Mouse (Mus musculus) midbrain, embryonic 14.5 days (tissue): ENCODE measurements around the gene Tnfrsf1a. TPM values are rescaled to one million over a fixed set of nuclear protein-coding genes. Genes with fewer than 3 reads are reported as not detected.
"Not testable (repeated sequence)": the region's sequence is repeated elsewhere in the genome, so short reads cannot be mapped to it uniquely, and the experiment has no call there.

Experiments used
- ATAC-seq: fragments of 200-750 bp; cut with Nextera tagmentation; 2 replicates; pipeline ENCODE4 v1.8.0; 2017; ENCODE audit warnings: moderate number of reproducible peaks, moderate library complexity; ENCODE audit not compliant: low FRiP score, low TSS enrichment
- DNase-seq: peaks from one replicate; pipeline ENCODE4 v3.0.0-alpha.2; 2015
- H3K27ac ChIP-seq: fragments of 300-500 bp; sonication (generic); replicated peaks from 2 replicates; pipeline ENCODE4 v1.5.1; 2014; ENCODE audit warnings: mild to moderate bottlenecking, low read depth, low read length, moderate library complexity
- H3K27me3 ChIP-seq: fragments of 300-500 bp; sonication (generic); 2 replicates; pipeline ENCODE4 v1.6.1; 2014; ENCODE audit warnings: low read length, control low read depth, mixed read lengths; ENCODE audit not compliant: control insufficient read depth, insufficient read depth
- H3K36me3 ChIP-seq: fragments of 300-500 bp; sonication (generic); 2 replicates; pipeline ENCODE4 v1.6.1; 2014; ENCODE audit warnings: low read length, control low read depth; ENCODE audit not compliant: control insufficient read depth, insufficient read depth
- H3K4me1 ChIP-seq: fragments of 300-500 bp; sonication (generic); 2 replicates; pipeline ENCODE4 v1.6.1; 2014; ENCODE audit warnings: mild to moderate bottlenecking, antibody characterized with exemption, low read length, control low read depth; ENCODE audit not compliant: control insufficient read depth, insufficient read depth
- H3K4me2 ChIP-seq: fragments of 300-500 bp; sonication (generic); 2 replicates; pipeline ENCODE4 v1.6.1; 2014; ENCODE audit warnings: mild to moderate bottlenecking, low read length, moderate library complexity
- H3K4me3 ChIP-seq: fragments of 300-500 bp; sonication (generic); replicated peaks from 2 replicates; pipeline ENCODE4 v1.5.1; 2014; ENCODE audit warnings: low read depth, low read length
- H3K9ac ChIP-seq: fragments of 300-500 bp; sonication (generic); replicated peaks from 2 replicates; pipeline ENCODE4 v1.6.1; 2014; ENCODE audit warnings: mild to moderate bottlenecking, low read length, moderate library complexity
- H3K9me3 ChIP-seq: fragments of 300-500 bp; sonication (generic); 2 replicates; pipeline ENCODE4 v1.6.1; 2016; ENCODE audit warnings: low read length, control low read depth, mixed read lengths; ENCODE audit not compliant: control insufficient read depth
- WGBS: fragments of 180-500 bp; shearing (Covaris S2); extraction: QIAGEN DNeasy Blood & Tissue Kit; methylation state at CpG from one replicate; pipeline ENCODE4 v1.1.7; 2014; 5-methylcytosine and 5-hydroxymethylcytosine counted together
- polyA plus RNA-seq: library from polyadenylated mRNA; unstranded; fragments of >200 nt; fragmentation: Nextera tagmentation; extraction: Ambion mirVana; gene quantifications from 2 replicates; pipeline ENCODE4 v1.2.1, GENCODE M21; 2014

The Tnfrsf1a gene
- polyA plus RNA-seq, result 6.8 and 13.4 TPM in 2 replicates

- Histone ChIP-seq H3K27me3 (0 out of 2 replicates have a peak, but pooled peaks cover 6% of the 10 kb centered on the region), H3K4me2 (peak within 1 kb of the TSS; percentile 62), H3K27ac (no peak within 1 kb of the TSS), H3K4me3 (peak within 1 kb of the TSS; percentile 35), H3K36me3 (no peaks in the 10 kb centered on the region), H3K9ac (peak within 1 kb of the TSS; percentile 37; the same call in 1 of the 2 replicates), H3K4me1 (peaks cover 13% of the 10 kb centered on the region; the same call in 1 of the 2 replicates), H3K9me3 (no peaks in the 10 kb centered on the region)
- no peak; the same call in 1 of the 2 replicates for ATAC-seq
- 6% methylated on average over 22 of the region's 22 CpGs for WGBS
- DNase-seq, result no peak
These were observed at the start of gene Tnfrsf1a for GRCm38 (mm10) chr6:125348721-125349574. Gene Tnfrsf1a, plus strand, starts transcription at chr6:125349362.

- no peak for DNase-seq
- Histone ChIP-seq H3K27ac (no peak overlapping the region), H3K9ac (no peak overlapping the region), H3K36me3 (no peaks in the 10 kb centered on the region), H3K27me3 (no peaks in the 10 kb centered on the region), H3K4me2 (no peak overlapping the region), H3K4me1 (no peaks in the 10 kb centered on the region), H3K4me3 (no peak overlapping the region), H3K9me3 (no peaks in the 10 kb centered on the region)
- 56% methylated on average over 1 of the region's 1 CpGs for WGBS
- no peak for ATAC-seq
These were observed 48.2 kb upstream of the Tnfrsf1a start for GRCm38 (mm10) chr6:125300982-125301381.

- no peaks in the 10 kb centered on the region for H3K36me3 ChIP-seq
- H3K9me3 ChIP-seq, result no peaks in the 10 kb centered on the region
- ATAC-seq, result no peak
- DNase-seq, result no peak
- no peak overlapping the region for H3K27ac ChIP-seq
- no peak overlapping the region for H3K4me3 ChIP-seq
- H3K9ac ChIP-seq, result no peak overlapping the region
- H3K4me2 ChIP-seq, result no peak overlapping the region
- H3K27me3 ChIP-seq, result no peaks in the 10 kb centered on the region
- H3K4me1 ChIP-seq, result no peaks in the 10 kb centered on the region
- 90% methylated on average over 24 of the region's 24 CpGs for WGBS
These were observed 46.8 kb upstream of the Tnfrsf1a start for GRCm38 (mm10) chr6:125302231-125302982.

- Histone ChIP-seq H3K27ac (no peak overlapping the region), H3K9me3 (no peaks in the 10 kb centered on the region), H3K27me3 (no peaks in the 10 kb centered on the region), H3K4me3 (no peak overlapping the region), H3K4me2 (no peak overlapping the region), H3K4me1 (no peaks in the 10 kb centered on the region), H3K36me3 (no peaks in the 10 kb centered on the region), H3K9ac (no peak overlapping the region)
- ATAC-seq, result no peak
- no peak for DNase-seq
- WGBS, result 79% methylated on average over 4 of the region's 4 CpGs
These were observed 45.9 kb upstream of the Tnfrsf1a start for GRCm38 (mm10) chr6:125303242-125303641.

- not testable (repeated sequence) for H3K4me1 ChIP-seq, H3K27ac ChIP-seq, H3K9me3 ChIP-seq, H3K4me3 ChIP-seq, ATAC-seq, H3K27me3 ChIP-seq, H3K36me3 ChIP-seq, H3K4me2 ChIP-seq, DNase-seq, H3K9ac ChIP-seq
- WGBS, result 87% methylated on average over 7 of the region's 7 CpGs
These were observed 44.8 kb upstream of the Tnfrsf1a start for GRCm38 (mm10) chr6:125304408-125304807.

GRCm38 (mm10) chr6:125305465-125305864, 43.7 kb upstream of the Tnfrsf1a start:
- WGBS, result 96% methylated on average over 6 of the region's 6 CpGs

GRCm38 (mm10) chr6:125307091-125307490, 42.1 kb upstream of the Tnfrsf1a start:
- Histone ChIP-seq H3K4me1 (no peaks in the 10 kb centered on the region), H3K9me3 (no peaks in the 10 kb centered on the region), H3K4me3 (no peak overlapping the region), H3K4me2 (no peak overlapping the region), H3K9ac (no peak overlapping the region), H3K27me3 (no peaks in the 10 kb centered on the region), H3K27ac (no peak overlapping the region), H3K36me3 (no peaks in the 10 kb centered on the region)
- DNase-seq (no peak), ATAC-seq (no peak)
- 94% methylated on average over 5 of the region's 5 CpGs for WGBS

More at GRCm38 (mm10) chr6:125305465-125305864, 43.7 kb upstream of the Tnfrsf1a start:
- no peaks in the 10 kb centered on the region for H3K36me3 ChIP-seq
- H3K4me3 ChIP-seq, result no peak overlapping the region
- no peak for DNase-seq
- no peaks in the 10 kb centered on the region for H3K27me3 ChIP-seq
- ATAC-seq, result no peak
- no peak overlapping the region for H3K27ac ChIP-seq
- no peak overlapping the region for H3K4me2 ChIP-seq
- H3K4me1 ChIP-seq, result no peaks in the 10 kb centered on the region
- no peak overlapping the region for H3K9ac ChIP-seq
- no peaks in the 10 kb centered on the region for H3K9me3 ChIP-seq

GRCm38 (mm10) chr6:125308921-125309320, 40.2 kb upstream of the Tnfrsf1a start:
- Histone ChIP-seq H3K9ac (no peak overlapping the region), H3K4me1 (peaks cover 5% of the 10 kb centered on the region), H3K9me3 (no peaks in the 10 kb centered on the region), H3K4me2 (no peak overlapping the region), H3K27me3 (no peaks in the 10 kb centered on the region), H3K27ac (no peak overlapping the region), H3K4me3 (no peak overlapping the region), H3K36me3 (no peaks in the 10 kb centered on the region)
- ATAC-seq, result no peak
- no peak for DNase-seq
- 11% methylated on average over 13 of the region's 13 CpGs for WGBS
